Mouse (Mus musculus) left cerebral cortex, adult 9 months (tissue): ENCODE data around the gene Ccdc13.

Source experiments
- DNase-seq, 2 experiments: peaks; one replicate each; pipeline ENCODE4 v3.0.0; 2022; ENCODE audit warnings: low spot score in 2 of 2

The Ccdc13 gene

DNA sequence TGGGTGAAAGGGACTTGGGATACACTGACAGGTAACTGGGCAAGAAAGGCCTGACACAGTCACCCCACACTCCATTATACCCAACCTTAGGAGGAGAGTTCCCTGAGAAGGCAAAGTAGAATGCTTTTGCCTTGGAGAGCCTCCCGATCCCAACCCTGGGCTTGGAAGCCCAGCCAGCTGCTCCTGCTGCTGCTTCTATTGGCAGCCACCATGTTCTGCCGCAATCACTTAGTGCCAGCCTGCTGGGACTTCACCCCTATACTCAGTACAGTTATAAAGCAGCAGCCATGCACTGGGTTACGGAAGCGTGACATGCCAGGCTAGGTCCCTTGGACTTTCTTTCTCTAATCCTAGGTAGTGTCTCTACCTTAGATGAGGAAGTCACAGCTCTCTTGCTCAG lies 7.9 kb upstream of the Ccdc13 start:
- DNase-seq: no peak

DNA sequence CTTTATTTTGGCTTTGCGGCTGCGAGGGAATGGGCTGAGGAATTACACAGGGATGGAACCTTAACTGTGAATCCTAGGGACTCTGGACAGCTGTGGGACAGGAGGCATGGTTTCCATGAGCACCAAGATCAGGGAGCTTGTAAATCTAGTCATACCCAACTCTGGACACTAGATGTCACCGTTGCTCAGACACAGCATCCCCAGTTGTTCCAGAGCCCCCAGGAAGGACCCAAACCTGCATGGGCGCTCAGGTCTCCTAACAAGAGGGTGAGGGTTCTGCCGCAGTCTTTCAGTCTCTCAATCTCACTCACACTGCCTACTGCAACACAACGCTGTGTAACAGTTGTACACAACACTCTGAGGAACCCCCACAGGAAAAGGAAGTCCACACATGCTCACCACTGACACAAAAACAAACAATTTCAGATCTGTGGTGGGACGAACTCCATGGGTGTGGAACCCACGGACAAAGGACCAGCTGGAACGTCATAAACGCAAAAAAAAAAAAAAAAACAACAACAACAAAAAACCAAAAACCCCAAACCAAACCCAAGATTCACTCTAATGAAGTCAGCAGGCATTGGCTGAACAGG lies 7.4 kb upstream of the Ccdc13 start:
- DNase-seq: no peak

DNA sequence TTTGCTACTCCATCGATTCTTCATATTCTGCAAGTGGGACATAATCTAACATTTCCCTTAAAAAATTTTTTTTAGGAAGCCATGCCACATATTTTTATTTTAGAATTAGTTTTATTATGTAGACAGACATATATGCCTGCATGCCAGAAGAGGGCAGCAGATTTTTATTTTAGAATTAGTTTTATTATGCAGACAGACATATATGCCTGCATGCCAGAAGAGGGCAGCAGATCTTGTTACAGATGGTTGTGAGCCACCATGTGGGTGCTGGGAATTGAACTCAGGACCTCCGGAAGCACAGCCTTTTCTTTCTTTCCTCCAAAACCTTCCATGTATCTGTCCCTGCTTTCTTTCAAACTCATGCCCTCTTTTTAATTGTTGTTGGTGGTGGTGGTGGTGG lies 3.7 kb upstream of the Ccdc13 start:
- no peak for DNase-seq

DNA sequence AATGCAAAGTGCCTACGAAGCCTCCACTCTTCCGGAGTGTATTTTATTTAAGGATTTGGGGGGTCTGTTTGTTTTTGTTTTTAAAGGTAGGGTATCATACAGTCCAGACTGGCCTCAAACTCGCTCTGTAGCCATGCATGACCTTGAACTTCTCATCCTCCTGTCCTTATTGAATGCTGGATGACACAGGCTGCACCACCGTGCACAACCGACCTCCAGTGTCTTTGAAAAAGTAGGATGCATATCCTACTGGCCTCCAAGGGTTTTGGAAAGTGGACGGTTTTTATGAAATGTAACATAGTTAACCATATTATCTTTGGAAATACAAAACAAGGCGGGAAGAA lies 333 bp upstream of the Ccdc13 start:
- no peak for DNase-seq

DNA sequence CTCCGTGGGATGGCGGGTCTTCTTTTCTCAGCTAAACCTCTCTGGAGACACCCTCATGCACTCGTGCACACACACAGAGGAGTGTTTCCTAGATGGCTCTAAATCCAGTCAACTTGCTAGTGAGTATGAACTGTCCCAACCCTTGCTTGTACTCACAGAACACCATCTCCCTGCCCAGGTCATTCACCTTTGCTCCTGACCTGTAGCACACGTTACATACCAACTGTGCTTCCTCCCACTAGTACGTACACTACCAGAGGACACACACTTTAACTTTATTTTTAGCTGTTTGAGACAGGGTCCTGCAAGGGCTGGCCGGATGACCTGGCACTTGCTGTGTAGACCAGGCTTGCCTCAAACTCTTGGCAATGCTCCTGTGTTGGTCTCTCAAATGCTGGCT lies 1.3 kb downstream of the Ccdc13 start:
- DNase-seq: no peak

DNA sequence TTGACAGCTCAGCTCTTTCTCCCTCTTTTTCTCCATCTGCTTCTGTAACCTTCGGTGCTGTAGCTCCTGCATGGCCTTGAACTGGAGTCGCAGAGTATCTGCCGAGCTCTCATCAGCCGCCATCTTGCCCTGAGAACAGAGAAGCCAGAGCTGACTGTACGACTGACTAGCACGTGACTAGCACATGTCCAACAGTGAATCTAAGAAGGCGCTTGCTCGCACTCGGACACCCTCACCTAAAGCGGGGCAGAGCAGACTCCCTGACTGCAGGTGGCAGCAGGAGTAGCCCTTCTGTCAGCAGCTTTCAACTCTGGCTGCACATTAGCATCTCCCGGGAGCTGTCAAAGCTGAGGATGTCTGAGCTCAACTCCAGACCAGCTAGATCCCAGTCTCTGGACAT lies 5.4 kb downstream of the Ccdc13 start:
- DNase-seq: no peak

DNA sequence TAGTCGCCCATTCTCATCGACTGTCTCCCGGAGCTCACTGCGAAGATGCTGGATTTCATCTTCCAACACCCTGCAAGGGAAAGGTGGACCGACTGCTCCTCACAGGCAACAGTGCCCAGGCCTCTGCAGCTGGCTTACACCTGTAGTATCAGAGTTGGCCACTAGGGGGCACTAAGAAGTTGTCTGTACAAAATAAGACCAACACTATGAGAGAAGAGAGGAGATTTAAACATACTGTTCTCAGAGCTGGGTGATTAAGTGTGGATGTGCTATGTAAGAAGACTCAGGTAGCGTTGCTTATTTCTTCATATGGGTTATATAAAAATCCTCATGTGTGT lies 8.3 kb downstream of the Ccdc13 start:
- DNase-seq: peak in 1 of 2 experiments; percentile 94

DNA sequence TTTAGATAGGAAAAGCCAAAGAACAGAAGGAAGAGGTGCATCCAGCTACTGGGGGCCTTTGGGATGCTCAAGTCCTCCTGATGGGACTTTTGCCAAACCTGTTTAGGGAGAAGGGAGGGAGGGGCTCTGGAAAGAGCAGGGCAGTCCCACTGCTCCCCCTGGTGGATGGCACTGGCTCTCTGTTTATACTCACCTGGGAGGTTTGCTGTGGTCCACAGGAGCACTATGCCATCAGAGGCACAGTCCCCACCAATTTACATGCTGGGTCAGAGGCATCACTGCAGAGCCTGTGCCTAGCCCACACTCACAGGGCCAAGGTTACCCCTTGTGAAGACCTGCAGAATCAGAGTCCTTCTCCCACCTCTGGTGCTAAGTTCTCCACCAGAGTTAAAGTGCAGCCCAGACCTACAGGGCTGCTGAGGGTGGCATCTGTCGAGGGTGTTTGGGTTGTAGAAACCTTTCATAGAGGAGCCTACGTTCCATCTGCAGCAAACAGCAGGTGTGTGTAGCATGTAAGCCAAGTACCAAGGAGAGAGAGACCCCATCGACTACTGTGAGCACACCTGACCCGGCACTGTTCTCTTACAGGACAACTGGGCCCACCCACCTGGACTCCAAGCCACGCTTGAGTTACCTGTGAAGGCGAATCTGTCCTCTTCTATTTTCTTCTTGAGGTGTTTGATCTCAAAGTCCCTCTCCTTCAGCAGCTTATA lies 8.9 kb downstream of the Ccdc13 start:
- DNase-seq: peak in 1 of 2 experiments; percentile 60

DNA sequence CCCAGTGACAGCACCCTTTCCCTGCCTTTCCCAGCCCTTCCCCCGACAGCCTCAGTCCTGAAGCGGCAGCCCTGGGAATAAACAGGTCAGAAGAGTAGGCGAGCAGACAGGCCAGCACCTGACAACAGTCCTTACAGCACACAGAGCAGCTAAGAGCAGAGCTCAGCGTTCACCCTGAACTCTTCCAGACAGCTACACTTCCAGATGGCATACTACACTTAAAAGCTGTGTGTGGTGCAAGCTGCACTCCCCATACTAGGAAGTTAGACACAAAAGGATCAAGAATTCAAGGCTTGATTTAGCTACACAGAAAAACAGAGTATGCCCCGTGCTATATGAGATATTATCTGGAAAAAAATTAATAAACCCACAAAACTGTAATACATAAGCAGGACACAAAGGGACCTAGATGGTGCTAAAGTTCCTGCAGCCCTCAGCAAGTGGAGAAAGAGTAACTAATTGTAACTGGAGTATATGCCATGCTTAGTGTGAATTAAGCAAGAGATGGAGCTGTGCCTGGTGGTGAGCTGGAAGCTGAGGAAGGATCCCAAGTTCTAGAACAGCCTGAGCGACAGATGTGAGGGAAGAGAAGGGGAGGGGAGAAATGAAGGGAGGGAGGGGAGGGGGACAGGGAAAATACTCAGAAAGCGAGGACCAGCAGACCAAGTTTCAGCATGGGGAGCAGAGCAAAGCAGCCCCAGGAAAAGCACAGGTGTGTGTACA lies 9.8 kb downstream of the Ccdc13 start:
- DNase-seq: no peak

DNA sequence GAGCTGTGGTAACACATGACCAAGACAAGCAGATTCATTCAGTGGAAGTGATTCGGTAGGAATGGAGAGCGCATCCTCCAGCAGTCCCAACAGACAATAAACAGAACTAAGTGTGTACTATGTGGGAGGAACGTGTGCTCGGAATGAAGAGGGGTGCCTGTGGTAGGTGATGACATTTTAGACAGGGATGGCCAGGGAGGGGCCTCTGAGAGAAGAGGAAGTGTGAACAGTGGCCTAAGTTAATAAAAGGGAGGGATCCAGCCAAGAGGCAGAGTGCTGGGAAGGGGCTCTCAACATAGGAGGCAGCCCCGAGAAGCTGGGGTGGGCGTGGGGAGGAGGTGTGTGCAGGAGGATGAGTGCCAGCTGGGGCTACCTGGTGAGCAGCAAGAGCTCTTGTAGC lies 10.9 kb downstream of the Ccdc13 start:
- no peak for DNase-seq

DNA sequence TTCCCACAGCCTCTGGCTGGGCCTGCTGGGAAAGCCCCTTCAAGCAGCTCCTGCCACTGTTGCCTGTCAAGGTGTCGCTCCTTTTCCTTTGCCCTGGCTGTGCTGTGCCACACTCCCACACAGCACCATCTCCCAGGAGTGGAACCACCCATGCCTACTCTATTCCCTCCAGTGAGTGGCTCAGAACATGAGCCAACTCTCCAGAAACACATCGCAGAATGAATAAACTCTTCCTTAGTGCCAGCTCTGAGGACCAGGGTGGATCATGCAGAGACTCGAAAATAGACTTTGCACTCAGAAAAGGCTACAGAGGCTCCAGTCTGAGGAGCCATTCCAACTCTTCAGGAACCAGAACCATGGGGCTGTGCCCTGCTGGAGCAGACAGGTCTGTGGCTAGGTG lies 12.9 kb downstream of the Ccdc13 start:
- peak in 1 of 2 experiments; percentile 55 for DNase-seq

DNA sequence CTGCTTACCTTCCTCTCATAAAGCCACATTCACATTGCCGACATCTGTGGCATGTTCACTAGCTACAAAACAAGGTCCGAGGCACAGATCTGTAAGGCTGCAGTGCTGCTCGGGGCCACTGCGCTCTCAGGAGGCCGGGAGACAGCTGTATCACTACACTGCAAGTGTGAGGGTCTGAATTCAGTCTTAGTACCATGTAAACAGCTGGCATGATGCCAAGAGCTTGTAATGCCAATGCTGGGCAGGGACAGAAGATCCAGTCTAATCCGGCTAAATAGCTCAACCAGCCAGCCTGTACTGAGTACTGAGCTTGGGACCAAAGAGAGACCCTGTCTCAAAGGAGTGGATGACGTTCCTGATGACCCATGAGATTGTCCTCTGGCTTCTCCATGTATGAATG lies 15.3 kb downstream of the Ccdc13 start:
- DNase-seq: no peak

DNA sequence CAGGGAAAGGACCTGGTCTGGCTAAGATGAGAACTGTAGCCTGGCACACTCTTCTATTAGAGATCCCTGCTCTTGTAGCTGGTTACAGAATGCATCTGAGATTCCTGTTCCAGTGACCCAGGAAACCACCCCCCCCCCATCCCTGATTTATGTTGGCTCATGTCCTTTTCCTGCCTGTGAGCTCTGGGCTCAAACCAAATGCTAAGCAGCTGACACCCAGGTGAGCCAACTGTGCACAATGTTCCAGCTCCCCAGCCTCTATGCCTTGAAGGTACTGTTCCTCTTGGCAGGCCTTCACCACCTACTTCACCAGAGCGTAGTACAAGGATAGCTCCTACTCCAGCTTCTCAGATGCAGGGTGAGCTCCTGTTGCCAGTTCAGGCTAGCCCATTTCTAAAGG lies 16.2 kb downstream of the Ccdc13 start:
- DNase-seq: no peak

DNA sequence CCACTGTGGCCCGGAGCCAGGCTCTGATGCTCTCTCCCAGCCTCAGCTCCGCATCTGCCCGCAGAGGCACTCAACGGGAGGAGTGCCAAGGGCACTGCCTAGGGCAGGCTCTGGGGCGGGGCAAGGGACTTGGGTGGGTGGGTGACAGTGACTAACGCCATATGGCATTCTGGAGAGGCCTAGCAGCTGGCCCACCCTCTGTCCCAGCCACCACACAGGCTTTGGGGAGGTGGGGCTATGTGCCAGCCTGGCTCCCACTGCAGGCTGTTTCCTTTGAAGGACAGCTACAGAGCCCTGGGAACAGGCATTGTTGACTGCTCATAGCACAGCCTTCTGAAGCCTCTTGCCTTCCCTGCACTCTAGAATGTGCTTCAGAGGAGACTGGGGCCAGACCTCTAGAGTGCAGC lies 16.7 kb downstream of the Ccdc13 start:
- DNase-seq: peak in 1 of 2 experiments; percentile 54

DNA sequence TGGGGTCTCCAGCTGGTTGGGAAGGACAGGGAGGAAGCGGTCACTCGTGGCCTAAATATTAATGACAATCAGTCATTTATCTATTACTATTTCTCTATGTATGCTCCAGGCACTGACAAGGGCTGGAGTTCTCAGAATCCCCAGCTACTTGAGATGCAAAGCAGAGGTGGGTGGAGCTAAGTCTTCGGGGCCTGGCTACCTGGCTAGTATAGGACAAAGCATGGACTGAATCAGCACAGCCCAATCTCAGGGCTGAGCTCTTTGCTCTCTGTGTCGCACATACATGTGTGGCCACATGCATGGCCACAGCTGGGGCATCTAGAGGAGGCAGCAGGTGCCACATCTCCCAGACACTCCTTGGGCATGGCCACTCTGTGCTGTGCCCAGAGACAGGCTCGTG lies 18.5 kb downstream of the Ccdc13 start:
- DNase-seq: no peak

DNA sequence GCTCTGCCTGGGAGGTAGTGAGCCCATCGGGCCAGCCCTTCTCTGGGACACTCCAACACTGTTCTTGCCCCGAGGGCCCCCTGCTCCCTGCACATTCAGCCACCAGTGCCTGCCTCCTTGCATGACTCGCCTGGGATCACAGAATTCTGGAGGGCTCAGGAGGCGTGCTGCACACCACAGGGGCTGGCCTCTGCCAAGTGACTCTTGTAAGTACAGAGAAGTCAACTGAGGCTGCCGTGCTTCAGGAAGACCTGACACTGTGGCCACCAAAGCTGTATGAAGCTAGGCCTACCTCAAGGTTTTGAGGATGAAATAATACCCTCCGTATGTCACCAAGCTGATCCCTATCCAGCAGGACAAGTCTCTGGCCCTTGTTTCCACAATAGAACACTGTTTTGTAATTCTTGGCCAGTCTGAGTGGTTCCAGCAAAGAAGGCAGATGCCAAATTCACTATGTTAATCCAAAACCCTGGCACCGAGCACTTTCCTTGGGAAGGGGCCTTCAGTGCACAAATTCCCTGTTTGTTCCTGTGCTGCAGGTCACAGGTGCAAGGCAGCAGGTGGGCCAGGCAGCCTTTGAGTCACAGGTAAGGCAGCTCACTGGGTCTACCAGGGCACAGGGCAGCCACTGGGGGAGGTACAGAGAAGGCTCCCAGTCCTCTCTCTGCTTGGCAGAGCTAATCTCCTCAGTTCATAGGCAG lies 19.3 kb downstream of the Ccdc13 start:
- DNase-seq: no peak

DNA sequence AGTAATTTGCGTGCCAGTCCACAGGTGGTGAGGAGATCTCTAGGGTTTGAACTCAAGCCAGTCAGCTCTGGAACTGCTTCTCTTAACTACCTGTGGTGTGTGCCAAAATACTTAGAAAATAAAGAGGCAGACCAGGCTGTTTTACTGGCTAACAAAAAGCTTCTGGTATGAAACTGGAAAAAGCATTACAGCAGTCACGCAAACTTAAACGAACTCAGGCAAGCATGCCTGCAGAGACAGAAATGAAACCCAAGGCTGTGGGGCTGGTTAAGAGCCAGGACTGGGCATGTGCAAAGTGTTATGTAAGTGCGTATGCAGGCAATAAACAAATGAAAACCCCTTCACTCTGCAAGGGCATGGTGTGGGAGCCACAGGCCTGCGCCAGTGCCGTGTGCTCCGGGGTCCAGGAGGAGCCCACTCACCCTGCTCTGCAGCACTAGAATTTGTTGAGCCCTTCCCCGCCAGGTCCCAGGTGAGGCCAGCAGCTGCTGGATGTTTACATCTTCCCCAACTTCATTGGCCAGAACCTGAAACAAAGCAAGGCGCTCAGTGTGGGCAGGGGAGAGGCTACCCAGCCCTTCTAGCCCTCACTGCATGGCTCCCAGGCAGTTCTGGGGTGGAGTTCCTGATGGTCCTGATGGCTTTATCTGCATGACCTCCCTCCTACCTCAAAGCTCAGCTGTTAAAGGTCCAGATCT lies 20.0 kb downstream of the Ccdc13 start:
- peak in 1 of 2 experiments; percentile 50 for DNase-seq

DNA sequence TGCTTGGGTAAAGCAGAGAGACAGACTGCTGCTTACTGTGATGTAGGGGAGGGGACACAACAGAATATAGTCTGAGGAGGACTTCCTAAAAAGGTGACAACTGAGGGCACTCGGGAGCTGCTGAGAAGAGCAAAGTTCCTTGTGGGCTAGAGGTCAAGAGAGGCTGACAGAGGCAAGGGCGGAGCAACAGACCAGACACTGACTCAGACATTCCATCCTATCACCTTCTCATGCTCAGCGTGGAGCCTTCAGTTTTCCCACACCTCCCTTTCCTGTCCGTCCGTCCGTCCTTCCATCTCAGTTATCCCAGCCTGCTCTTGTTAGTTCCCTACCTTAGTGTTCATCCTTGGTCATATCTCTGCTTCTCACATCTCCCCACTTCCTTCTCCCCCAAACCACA lies 24.1 kb downstream of the Ccdc13 start:
- no peak for DNase-seq

DNA sequence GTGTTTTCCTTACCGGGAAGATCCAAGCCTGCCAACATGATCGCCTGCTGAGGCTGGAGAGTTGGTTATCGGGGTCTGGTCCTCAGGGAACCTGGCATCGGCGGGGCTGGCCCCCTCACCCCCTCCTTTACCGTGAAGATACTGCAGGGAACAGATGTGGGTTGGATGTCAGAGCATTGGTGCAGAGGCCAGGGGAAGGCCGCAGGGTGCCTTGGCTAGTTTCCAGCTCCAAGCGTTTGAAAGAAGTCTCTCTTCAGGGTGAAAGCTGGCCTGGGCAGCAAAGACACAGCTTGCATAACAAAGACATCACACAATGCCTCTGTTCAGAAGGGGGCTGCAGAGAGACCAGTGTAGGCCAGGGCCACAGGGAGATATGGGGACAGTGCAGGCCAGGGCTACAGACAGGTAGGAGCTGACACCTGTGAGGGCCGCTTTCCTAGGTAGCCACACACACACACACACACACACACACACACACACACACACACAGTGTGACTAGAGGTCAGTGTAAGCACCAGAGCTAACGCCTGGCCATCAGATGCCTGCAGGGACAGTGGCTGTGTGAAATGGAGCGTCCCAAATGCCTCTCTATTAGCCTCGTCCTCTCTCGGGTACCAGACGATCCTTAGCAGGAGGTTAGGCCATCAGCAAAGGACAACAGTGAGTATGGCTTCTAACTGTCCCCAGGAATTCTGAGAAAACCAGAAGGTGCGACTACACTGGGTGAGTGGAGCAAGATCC lies 29.0 kb downstream of the Ccdc13 start:
- peak; percentile 58 to 80 for DNase-seq

DNA sequence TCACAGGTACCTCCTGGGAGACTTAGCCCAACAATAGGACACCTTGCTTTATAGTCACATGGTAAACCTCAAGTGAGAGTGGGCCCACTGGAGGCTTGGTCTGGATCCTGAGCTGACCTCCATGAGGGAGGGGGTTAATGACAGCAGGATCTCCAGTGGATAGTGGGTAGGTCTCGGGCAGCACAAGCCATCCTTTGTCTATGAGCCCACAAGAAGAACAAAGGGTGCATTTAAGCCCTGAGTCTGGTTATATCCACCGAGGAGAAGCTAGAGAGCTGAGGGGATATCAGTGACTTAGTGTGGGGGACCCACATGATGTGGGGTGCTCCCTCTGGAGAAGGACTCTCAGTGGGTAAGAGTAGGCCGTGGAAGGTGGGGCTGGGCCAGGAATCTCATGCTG lies 30.8 kb downstream of the Ccdc13 start:
- DNase-seq: peak in 1 of 2 experiments; percentile 28

DNA sequence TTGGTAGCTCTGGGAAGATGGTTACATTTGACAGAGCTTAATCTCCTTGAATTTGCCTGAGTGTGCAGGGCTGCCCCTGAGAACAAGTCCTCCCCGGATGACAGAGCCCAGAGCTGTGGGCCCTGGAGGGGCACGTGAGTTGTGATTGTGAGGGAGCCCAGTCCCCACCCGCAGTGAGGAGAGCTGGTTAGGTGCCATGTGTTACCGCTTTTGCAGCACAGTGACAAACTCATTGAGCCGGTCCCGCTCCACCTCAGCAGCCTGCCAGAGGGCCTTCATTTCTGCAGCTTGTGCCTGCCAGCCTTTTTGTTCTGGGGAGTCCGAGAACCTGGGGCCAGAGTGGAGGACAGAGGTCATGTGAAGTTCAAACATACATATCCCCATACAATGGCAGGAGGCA lies 31.3 kb downstream of the Ccdc13 start:
- peak in 1 of 2 experiments; percentile 29 for DNase-seq
